38 mouse cellular contexts compared by ENCODE assay signal in genomic region chr2:158203686-158204085, GRCm38 (mm10). TPM values are rescaled to one million over a fixed set of nuclear protein-coding genes. Genes with fewer than 3 reads are reported as not detected.
"Had no signal": no experiment of that assay in that cellular context is flagged by ENCODE, and none has a peak within 500 bp of the region (broad histone marks: within the 10 kb centered on the region; RNA-seq: fewer than 3 reads in every experiment).

No protein-coding gene starts in this region.

- H3K9me3 ChIP-seq: heart, embryonic 10.5 days; heart, embryonic 12.5 days; heart, embryonic 13.5 days; heart, embryonic 15.5 days; hindbrain, embryonic 12.5 days; hindbrain, embryonic 13.5 days; hindbrain, embryonic 15.5 days; kidney, embryonic 15.5 days had no signal

- H3K27me3 ChIP-seq: hindbrain, embryonic 12.5 days; hindbrain, embryonic 15.5 days; kidney, embryonic 15.5 days had no signal

- H3K4me3 ChIP-seq: heart, adult 2 months; heart, embryonic 10.5 days; heart, embryonic 12.5 days; heart, embryonic 13.5 days; heart, embryonic 15.5 days; hindbrain, embryonic 12.5 days; hindbrain, embryonic 13.5 days; hindbrain, embryonic 15.5 days; kidney, embryonic 15.5 days; layer of hippocampus, adult 2 months; left cerebral cortex, adult 2 months had no signal

- H3K27ac ChIP-seq: heart, adult 2 months; heart, embryonic 10.5 days; heart, embryonic 13.5 days; heart, embryonic 15.5 days; hindbrain, embryonic 12.5 days; hindbrain, embryonic 14.5 days; hindbrain, embryonic 15.5 days; kidney, embryonic 15.5 days; kidney, postnatal 0 days; layer of hippocampus, adult 2 months; left cerebral cortex, adult 2 months had no signal

- H3K4me2 ChIP-seq: heart, embryonic 11.5 days; heart, embryonic 12.5 days; heart, embryonic 13.5 days; heart, embryonic 15.5 days; hindbrain, embryonic 12.5 days; hindbrain, embryonic 13.5 days; hindbrain, embryonic 14.5 days; hindbrain, embryonic 15.5 days; kidney, embryonic 15.5 days had no signal

- H3K9ac ChIP-seq: heart, embryonic 12.5 days; heart, embryonic 13.5 days; heart, embryonic 15.5 days; hindbrain, embryonic 12.5 days; hindbrain, embryonic 13.5 days; hindbrain, embryonic 14.5 days; hindbrain, embryonic 15.5 days; kidney, embryonic 15.5 days had no signal

- ATAC-seq: inflammation-experienced regulatory T-cells, adult 6 months; intestine, postnatal 0 days had no signal

- H3K4me1 ChIP-seq: heart, embryonic 12.5 days had no signal

- H3K36me3 ChIP-seq: heart, embryonic 10.5 days; heart, embryonic 12.5 days; heart, embryonic 13.5 days; heart, embryonic 15.5 days; hindbrain, embryonic 12.5 days; hindbrain, embryonic 13.5 days; hindbrain, embryonic 15.5 days; kidney, embryonic 15.5 days had no signal

RNA-seq across cellular contexts. Expression of gene D630003M21Rik, which starts 25.3 kb away (rescaled TPM):
- total RNA-seq: hematopoietic stem cell, adult 5-6 weeks had no signal
- polyA plus RNA-seq: inflammation-experienced regulatory T-cells, adult 6 months had no signal

RNA-seq across cellular contexts. Expression of gene Bpi, which starts 54.2 kb away (rescaled TPM):
- total RNA-seq: heart, adult 8-10 months; heart, postnatal 10 days; heart, postnatal 14 days; heart, postnatal 25 days; heart, postnatal 36 days; heart, postnatal 4 days; hematopoietic stem cell, adult 5-6 weeks; layer of hippocampus, adult 18-20 months; layer of hippocampus, adult 2 months; layer of hippocampus, adult 8-10 months; layer of hippocampus, postnatal 10 days; layer of hippocampus, postnatal 14 days; layer of hippocampus, postnatal 25 days; layer of hippocampus, postnatal 36 days; left cerebral cortex, adult 18-20 months; left cerebral cortex, adult 2 months had no signal
- polyA plus RNA-seq: heart, adult 2 months; heart, embryonic 10.5 days; heart, embryonic 11.5 days; heart, embryonic 12.5 days; heart, embryonic 13.5 days; heart, embryonic 14.5 days; heart, embryonic 15.5 days; heart, embryonic 16.5 days; heart, postnatal 0 days; hindbrain, embryonic 11.5 days; hindbrain, embryonic 12.5 days; hindbrain, embryonic 13.5 days; hindbrain, embryonic 14.5 days; hindbrain, embryonic 15.5 days; hindbrain, embryonic 16.5 days; inflammation-experienced regulatory T-cells, adult 6 months; intestine, embryonic 14.5 days; intestine, postnatal 0 days; kidney, embryonic 16.5 days; large intestine, adult 2 months had no signal
